Mouse (Mus musculus): Measurements from ENCODE around the gene Dld. TPM values are rescaled to one million over a fixed set of nuclear protein-coding genes. Genes with fewer than 3 reads are reported as not detected.

The Dld gene
- total and polyA plus RNA-seq, 3 experiments: 10.7 to 214 (median 146) TPM

DNA sequence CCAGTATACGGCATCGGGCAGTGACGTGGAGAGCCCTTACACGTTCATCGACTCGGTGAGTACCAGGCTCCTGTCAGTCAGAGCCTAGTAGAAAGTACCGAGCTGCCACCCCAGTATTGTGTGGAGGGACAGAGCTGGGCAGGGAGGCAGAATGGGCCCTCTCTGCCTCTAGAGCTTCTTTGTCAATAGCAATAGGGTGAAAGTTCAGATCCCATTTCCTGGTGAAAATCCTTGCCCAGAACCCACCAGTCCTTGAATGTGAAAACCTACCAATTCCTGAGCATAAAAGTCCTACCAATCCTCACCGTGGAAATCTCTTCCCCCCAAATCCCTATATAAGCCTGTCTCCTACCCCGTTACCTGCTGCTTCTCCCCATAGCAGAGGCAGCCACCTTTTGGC lies 51.0 kb downstream of the Dld start:
- ATAC-seq (ENCODE audit: extremely low read depth, insufficient number of reproducible peaks, low FRiP score, poor library complexity, severe bottlenecking) (no peak), DNase-seq (ENCODE audit: low spot score) (no peak)
- no peaks in the 10 kb centered on the region for H3K36me3 ChIP-seq (replicated peaks)
- H3K27me3 ChIP-seq (ENCODE audit: insufficient read depth, low read length): peaks cover 11% of the 10 kb centered on the region
- TF ChIP-seq GATA2 (IDR thresholded peaks at IDR 0.05; ENCODE audit: borderline replicate concordance, low read depth, low read length): no peak
- no peak for TF ChIP-seq POLR2AphosphoS5 (IDR thresholded peaks at IDR 0.05; ENCODE audit: insufficient replicate concordance, low read depth, low read length)
- TF ChIP-seq CTCF (IDR thresholded peaks at IDR 0.05; ENCODE audit: low read depth, low read length): no peak
- TF ChIP-seq TAL1 (conservative IDR thresholded peaks at IDR 0.05; ENCODE audit: low read depth, low read length): no peak
- TF ChIP-seq GATA1 (IDR thresholded peaks at IDR 0.05; ENCODE audit: borderline replicate concordance, low read length): no peak
- no peak overlapping the region for H3K4me3 ChIP-seq (ENCODE audit: low read depth, low read length)
- H3K4me1 ChIP-seq (ENCODE audit: insufficient read depth, low read depth, low read length): no peaks in the 10 kb centered on the region
- no peaks in the 10 kb centered on the region for H3K9me3 ChIP-seq (replicated peaks)

DNA sequence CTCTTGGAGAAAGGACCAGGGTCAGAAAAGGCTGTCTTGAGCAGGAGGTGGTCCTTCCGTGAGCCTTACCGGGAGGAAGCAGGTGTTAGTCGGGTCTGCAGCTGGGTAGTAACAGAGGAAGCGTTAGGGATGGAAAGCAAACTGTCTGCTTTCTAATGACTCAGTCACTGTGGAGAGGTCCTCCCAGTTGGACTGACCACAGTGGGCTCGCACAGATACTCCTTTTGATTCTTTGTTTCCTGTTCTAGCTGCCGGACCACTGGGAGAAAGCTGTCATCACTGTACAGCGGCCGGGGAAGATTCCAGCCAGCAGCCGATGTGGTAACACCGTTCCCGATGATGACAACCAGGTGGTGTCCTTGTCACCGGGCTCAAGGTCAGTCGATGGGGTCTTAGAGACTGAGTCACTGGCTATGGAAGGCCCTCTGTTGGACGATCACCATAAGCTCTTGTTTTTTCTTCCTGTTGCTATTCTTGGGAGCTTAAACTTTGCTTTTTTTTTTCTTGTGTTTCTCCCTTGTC lies 51.5 kb downstream of the Dld start:
- TF ChIP-seq POLR2AphosphoS5 (IDR thresholded peaks at IDR 0.05; ENCODE audit: insufficient replicate concordance, low read depth, low read length) (no peak), GATA1 (IDR thresholded peaks at IDR 0.05; ENCODE audit: borderline replicate concordance, low read length) (no peak), GATA2 (IDR thresholded peaks at IDR 0.05; ENCODE audit: borderline replicate concordance, low read depth, low read length) (no peak), TAL1 (conservative IDR thresholded peaks at IDR 0.05; ENCODE audit: low read depth, low read length) (no peak)
- Histone ChIP-seq H3K36me3 (replicated peaks) (no peaks in the 10 kb centered on the region), H3K9me3 (replicated peaks) (no peaks in the 10 kb centered on the region), H3K4me3 (ENCODE audit: low read depth, low read length) (no peak overlapping the region), H3K27me3 (ENCODE audit: insufficient read depth, low read length) (peaks cover 16% of the 10 kb centered on the region), H3K4me1 (ENCODE audit: insufficient read depth, low read depth, low read length) (no peaks in the 10 kb centered on the region)
- no peak for DNase-seq (ENCODE audit: low spot score)
- no peak for ATAC-seq (ENCODE audit: extremely low read depth, insufficient number of reproducible peaks, low FRiP score, poor library complexity, severe bottlenecking)

DNA sequence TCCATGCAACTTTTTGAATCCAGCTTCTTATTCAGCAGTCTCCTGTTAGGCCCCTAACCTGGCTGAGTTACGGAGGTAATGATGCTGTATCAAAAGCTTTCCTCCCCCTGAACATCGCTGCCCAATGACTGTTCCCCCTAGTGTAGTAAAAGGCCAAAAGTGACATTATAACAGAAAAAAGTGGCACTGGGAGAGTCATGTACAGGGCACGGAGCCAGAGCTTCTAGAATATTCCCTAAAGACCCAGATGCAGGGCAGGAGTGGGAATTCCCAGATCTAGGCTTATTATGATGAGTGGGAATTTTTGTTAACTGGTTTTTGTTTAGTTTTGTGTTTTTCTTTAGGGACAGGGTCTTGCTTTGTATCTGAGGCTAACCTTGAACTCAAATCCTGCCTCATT lies 52.1 kb downstream of the Dld start:
- Histone ChIP-seq H3K27me3 (ENCODE audit: insufficient read depth, low read length) (peaks cover 18% of the 10 kb centered on the region), H3K4me3 (ENCODE audit: low read depth, low read length) (no peak overlapping the region), H3K4me1 (ENCODE audit: insufficient read depth, low read depth, low read length) (no peaks in the 10 kb centered on the region), H3K9me3 (replicated peaks) (no peaks in the 10 kb centered on the region), H3K36me3 (replicated peaks) (no peaks in the 10 kb centered on the region)
- DNase-seq (ENCODE audit: low spot score) (no peak), ATAC-seq (ENCODE audit: extremely low read depth, insufficient number of reproducible peaks, low FRiP score, poor library complexity, severe bottlenecking) (no peak)
- TF ChIP-seq TAL1 (conservative IDR thresholded peaks at IDR 0.05; ENCODE audit: low read depth, low read length) (no peak), GATA2 (IDR thresholded peaks at IDR 0.05; ENCODE audit: borderline replicate concordance, low read depth, low read length) (no peak), GATA1 (IDR thresholded peaks at IDR 0.05; ENCODE audit: borderline replicate concordance, low read length) (no peak), POLR2AphosphoS5 (IDR thresholded peaks at IDR 0.05; ENCODE audit: insufficient replicate concordance, low read depth, low read length) (no peak), CTCF (IDR thresholded peaks at IDR 0.05; ENCODE audit: low read depth, low read length) (no peak)

DNA sequence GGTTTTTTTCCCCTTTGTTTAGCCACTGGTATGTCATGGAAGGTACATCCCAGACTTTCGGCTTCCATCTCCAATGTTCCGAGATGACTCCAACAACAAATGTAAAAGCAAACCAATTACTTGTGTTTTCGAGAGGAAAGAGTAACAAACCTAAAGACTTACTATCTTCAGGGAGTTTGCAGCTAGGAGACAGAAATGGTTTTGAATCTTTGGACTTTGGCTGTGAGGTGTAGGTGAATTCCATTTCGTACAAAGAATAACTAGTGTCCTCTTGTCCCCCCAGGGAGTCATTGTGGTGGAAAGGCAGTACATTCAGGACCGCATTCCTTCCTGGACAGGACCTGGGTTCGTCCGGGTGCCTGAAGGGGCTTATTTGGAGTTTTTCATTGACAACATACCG lies 52.7 kb downstream of the Dld start:
- TF ChIP-seq POLR2AphosphoS5 (IDR thresholded peaks at IDR 0.05; ENCODE audit: insufficient replicate concordance, low read depth, low read length): no peak
- TF ChIP-seq GATA1 (IDR thresholded peaks at IDR 0.05; ENCODE audit: borderline replicate concordance, low read length): no peak
- TF ChIP-seq CTCF (IDR thresholded peaks at IDR 0.05; ENCODE audit: low read depth, low read length): no peak
- TF ChIP-seq TAL1 (conservative IDR thresholded peaks at IDR 0.05; ENCODE audit: low read depth, low read length): no peak
- no peak for TF ChIP-seq GATA2 (IDR thresholded peaks at IDR 0.05; ENCODE audit: borderline replicate concordance, low read depth, low read length)
- no peaks in the 10 kb centered on the region for H3K9me3 ChIP-seq (replicated peaks)
- DNase-seq (ENCODE audit: low spot score) (no peak), ATAC-seq (ENCODE audit: extremely low read depth, insufficient number of reproducible peaks, low FRiP score, poor library complexity, severe bottlenecking) (no peak)
- H3K36me3 ChIP-seq (replicated peaks): no peaks in the 10 kb centered on the region
- no peaks in the 10 kb centered on the region for H3K4me1 ChIP-seq (ENCODE audit: insufficient read depth, low read depth, low read length)
- no peak overlapping the region for H3K4me3 ChIP-seq (ENCODE audit: low read depth, low read length)
- H3K27me3 ChIP-seq (ENCODE audit: insufficient read depth, low read length): peaks cover 18% of the 10 kb centered on the region

DNA sequence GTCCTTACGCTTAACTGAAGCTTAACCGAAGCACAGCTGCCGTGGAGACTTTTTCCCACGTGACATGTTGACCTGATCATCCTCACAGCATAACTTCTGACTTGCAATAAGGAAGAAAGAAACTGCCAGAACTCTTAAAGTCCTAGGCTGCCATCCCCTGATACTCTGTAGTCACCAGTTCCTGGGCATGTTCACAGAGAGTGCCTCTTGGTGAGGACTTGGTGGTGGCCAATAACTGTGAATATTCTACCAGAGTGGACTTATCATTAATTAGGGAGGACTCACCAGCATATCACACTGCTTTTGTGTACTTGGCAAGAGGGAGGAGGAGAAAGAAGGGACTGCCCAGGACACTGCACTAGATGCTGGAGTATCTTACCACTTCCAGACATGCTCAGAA lies 53.1 kb downstream of the Dld start:
- Histone ChIP-seq H3K27me3 (ENCODE audit: insufficient read depth, low read length) (peaks cover 18% of the 10 kb centered on the region), H3K9me3 (replicated peaks) (no peaks in the 10 kb centered on the region), H3K4me1 (ENCODE audit: insufficient read depth, low read depth, low read length) (no peaks in the 10 kb centered on the region), H3K4me3 (ENCODE audit: low read depth, low read length) (no peak overlapping the region), H3K36me3 (replicated peaks) (no peaks in the 10 kb centered on the region)
- TF ChIP-seq GATA2 (IDR thresholded peaks at IDR 0.05; ENCODE audit: borderline replicate concordance, low read depth, low read length) (no peak), CTCF (IDR thresholded peaks at IDR 0.05; ENCODE audit: low read depth, low read length) (no peak), TAL1 (conservative IDR thresholded peaks at IDR 0.05; ENCODE audit: low read depth, low read length) (no peak), POLR2AphosphoS5 (IDR thresholded peaks at IDR 0.05; ENCODE audit: insufficient replicate concordance, low read depth, low read length) (no peak), GATA1 (IDR thresholded peaks at IDR 0.05; ENCODE audit: borderline replicate concordance, low read length) (no peak)
- ATAC-seq (ENCODE audit: extremely low read depth, insufficient number of reproducible peaks, low FRiP score, poor library complexity, severe bottlenecking) (no peak), DNase-seq (ENCODE audit: low spot score) (no peak)

DNA sequence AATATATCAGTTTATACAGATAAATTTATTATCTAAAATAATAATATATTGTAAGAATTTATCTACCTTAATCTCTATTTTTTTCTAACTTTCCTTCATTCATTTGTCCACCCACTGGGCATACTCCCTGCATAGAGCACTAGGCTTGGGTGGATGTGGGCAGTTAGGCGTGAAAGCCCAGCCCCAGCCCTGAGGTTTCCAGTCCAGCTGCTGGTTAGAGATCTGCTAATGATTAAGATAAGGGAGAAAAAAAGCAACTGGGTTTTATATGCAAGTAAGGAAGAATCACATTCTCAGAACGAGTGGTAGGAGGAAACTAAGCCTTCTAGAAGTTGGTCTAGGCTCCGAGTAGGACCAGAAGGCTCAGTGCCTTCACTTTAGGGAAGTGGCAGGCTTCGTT lies 55.2 kb downstream of the Dld start:
- no peaks in the 10 kb centered on the region for H3K9me3 ChIP-seq (replicated peaks)
- H3K36me3 ChIP-seq (replicated peaks): no peaks in the 10 kb centered on the region
- TF ChIP-seq POLR2AphosphoS5 (IDR thresholded peaks at IDR 0.05; ENCODE audit: insufficient replicate concordance, low read depth, low read length): no peak

DNA sequence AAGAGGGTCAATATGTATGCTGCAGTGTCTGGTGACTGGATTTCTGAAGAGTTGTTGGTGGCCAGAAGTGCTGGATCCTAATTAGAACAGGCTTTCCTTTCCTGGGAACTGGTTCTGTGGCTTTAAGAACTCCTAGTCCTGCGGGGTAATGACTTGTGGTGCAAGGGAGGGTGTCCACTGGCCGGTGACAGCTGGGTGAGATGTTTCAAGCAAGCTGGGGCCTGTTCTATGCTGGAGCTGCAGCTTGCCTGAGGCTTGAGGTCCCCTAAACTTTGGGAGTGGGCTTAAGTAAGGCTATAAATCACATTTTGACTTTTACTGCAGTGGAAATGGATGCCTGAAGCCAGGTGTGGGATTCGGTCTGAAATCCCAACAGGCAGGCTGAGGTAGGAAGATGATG lies 55.7 kb downstream of the Dld start:
- TF ChIP-seq CTCF (IDR thresholded peaks at IDR 0.05; ENCODE audit: low read depth, low read length) (no peak), GATA2 (IDR thresholded peaks at IDR 0.05; ENCODE audit: borderline replicate concordance, low read depth, low read length) (no peak), GATA1 (IDR thresholded peaks at IDR 0.05; ENCODE audit: borderline replicate concordance, low read length) (no peak), POLR2AphosphoS5 (IDR thresholded peaks at IDR 0.05; ENCODE audit: insufficient replicate concordance, low read depth, low read length) (no peak), TAL1 (conservative IDR thresholded peaks at IDR 0.05; ENCODE audit: low read depth, low read length) (no peak)
- Histone ChIP-seq H3K9me3 (replicated peaks) (no peaks in the 10 kb centered on the region), H3K4me3 (ENCODE audit: low read depth, low read length) (no peak overlapping the region), H3K36me3 (replicated peaks) (no peaks in the 10 kb centered on the region), H3K27me3 (ENCODE audit: insufficient read depth, low read length) (peaks cover 18% of the 10 kb centered on the region), H3K4me1 (ENCODE audit: insufficient read depth, low read depth, low read length) (no peaks in the 10 kb centered on the region)
- ATAC-seq (ENCODE audit: extremely low read depth, insufficient number of reproducible peaks, low FRiP score, poor library complexity, severe bottlenecking) (no peak), DNase-seq (ENCODE audit: low spot score) (no peak)

More for the DNA sequence above, 55.2 kb downstream of the Dld start:
- Histone ChIP-seq H3K4me1 (ENCODE audit: insufficient read depth, low read depth, low read length) (no peaks in the 10 kb centered on the region), H3K4me3 (ENCODE audit: low read depth, low read length) (no peak overlapping the region), H3K27me3 (ENCODE audit: insufficient read depth, low read length) (peaks cover 18% of the 10 kb centered on the region)
- no peak for ATAC-seq (ENCODE audit: extremely low read depth, insufficient number of reproducible peaks, low FRiP score, poor library complexity, severe bottlenecking)
- DNase-seq (ENCODE audit: low spot score): no peak
